Mouse (Mus musculus): ENCODE measurements around the gene Abcc1.

GRCm38 (mm10) chr16:14375942-14376341 is 14.6 kb downstream of the Abcc1 start:
- no peak for TF ChIP-seq CTCF (conservative IDR thresholded peaks at IDR 0.05 in 1 of 2, IDR thresholded peaks at IDR 0.05 in 1 of 2; ENCODE audit: low read depth in 2 of 2, low read length in 2 of 2)
- TF ChIP-seq SIN3A (IDR thresholded peaks at IDR 0.05; ENCODE audit: low read length) = no peak
- TF ChIP-seq POLR2A (IDR thresholded peaks at IDR 0.05; ENCODE audit: low read depth, low read length) = no peak
- TF ChIP-seq EP300 (IDR thresholded peaks at IDR 0.05; ENCODE audit: low read length) = no peak
